Mouse (Mus musculus) CD8-positive naive resting alpha-beta T cell, adult 2 months (primary cell): ENCODE results near the gene Serping1.
"Not testable (repeated sequence)": the region's sequence is repeated elsewhere in the genome, so short reads cannot be mapped to it uniquely, and the experiment has no call there.

Experiments
- DNase-seq, 2 experiments: peaks; one replicate each; pipeline ENCODE4 v3.0.0; 2022; ENCODE audit warnings: low read depth in 2 of 2, low spot score in 2 of 2

The Serping1 gene

GRCm38 (mm10) chr2:84775241-84775640 lies at the start of gene Serping1:
Gene Serping1 (minus strand): TSS chr2:84775444.
- no peak for DNase-seq

DNA sequence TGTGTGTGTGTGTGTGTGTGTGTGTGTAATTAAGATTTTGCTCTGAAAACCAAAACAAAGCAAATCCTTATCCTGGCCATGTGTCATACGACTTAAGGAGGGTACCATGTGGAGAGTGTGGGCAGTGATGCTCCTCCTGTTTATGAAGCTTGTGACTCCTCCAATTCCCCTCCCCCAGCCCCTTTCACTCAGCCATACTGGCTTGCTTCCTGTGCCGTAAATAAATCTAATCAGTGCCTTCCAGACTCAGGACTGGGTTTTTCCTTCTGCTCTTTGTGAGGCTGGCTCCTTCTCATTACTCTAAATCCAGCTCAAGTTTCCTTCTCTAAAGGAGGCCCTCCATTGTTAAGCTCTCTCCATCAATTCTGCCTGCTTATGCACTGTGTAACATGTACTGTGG lies 48.0 kb upstream of the Serping1 start:
- DNase-seq: no peak

- no peak for DNase-seq
Observed at GRCm38 (mm10) chr2:84822552-84822951, 47.3 kb upstream of the Serping1 start, which contains the start of gene Smtnl1. Gene Smtnl1 (minus strand): TSS chr2:84822652.

DNA sequence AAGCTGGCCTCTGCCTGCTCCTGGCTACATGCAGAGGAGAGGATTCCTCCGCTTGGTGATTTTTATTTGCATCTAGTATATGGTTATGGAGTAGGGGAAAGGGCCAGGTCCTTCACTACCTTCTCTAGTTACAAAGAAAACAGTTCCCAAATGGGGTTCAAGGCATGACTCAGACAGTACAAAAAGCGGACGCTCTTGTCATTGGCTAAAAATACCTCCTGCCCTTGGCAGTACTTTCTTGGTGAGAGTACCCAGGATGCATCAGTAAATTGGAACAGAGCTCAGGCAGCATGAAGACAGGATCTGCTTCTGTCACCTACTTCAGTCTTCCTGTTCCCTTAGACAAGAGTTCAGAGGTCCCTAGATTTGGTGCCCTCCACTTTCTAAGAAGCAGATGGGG lies 44.6 kb upstream of the Serping1 start:
- no peak for DNase-seq

GRCm38 (mm10) chr2:84812676-84813075 lies 37.4 kb upstream of the Serping1 start:
- DNase-seq: no peak

DNA sequence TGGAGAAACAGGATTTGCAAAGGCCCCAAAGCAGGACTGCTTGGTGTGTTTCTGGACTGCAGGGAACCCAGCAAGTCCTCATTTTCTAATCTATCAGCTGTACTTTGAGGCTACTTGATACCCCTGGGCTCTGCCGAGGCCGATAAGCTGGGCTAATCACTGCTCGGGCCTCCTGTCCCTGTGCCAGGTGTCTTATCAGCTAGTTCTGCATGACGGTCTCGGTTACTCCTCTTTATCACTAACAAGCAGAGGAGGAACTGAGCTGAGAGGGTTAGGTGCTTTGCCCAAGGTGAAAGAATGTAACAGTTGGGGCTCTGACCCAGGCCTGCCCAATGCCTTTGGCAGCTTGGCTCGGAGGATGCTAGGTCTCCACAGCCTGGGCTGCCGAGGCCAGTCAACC lies 36.6 kb upstream of the Serping1 start:
- DNase-seq: no peak

GRCm38 (mm10) chr2:84810886-84811577 lies 35.8 kb upstream of the Serping1 start:
- DNase-seq: peak; percentile 67 to 83

- DNase-seq: no peak
Observed at GRCm38 (mm10) chr2:84810526-84810885, 35.3 kb upstream of the Serping1 start.

- no peak for DNase-seq
Observed at GRCm38 (mm10) chr2:84809330-84809729, 34.1 kb upstream of the Serping1 start.

DNA sequence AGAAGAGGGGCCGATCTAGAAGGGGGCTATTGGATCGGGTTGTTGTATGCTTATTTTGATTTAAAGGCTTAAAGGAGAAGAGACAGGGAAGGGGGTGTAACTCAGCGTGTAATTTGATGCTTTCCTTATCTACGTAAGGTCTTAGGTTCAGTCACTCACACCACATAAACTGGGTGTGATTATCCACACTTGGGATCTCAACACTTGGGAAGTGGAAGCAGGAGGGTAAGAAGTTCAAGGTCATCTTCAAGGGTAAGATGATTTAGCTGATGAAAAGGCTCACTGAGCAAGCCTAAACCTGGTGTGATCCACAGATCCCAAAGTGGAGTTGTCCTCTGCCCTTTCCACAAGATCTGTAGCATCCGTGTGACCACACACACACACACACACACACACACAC lies 31.3 kb upstream of the Serping1 start:
- DNase-seq: no peak

DNA sequence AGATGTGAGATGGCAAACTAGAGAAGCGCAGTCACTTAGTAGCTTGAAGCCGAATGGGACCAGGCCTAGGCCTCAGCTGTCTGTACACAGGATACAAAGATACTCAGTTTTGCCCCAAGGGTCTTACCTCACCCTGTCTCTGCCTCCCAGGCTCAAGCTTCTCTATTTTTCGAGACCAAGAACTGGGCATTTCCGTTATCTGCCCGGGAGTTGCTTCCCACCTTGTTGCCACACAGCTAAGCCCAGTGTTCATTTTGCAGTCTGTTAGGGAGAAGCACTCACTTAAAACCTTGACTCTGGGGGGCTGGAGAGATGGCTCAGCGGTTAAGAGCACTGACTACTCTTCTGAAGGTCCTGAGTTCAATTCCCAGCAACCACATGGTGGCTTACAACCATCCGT lies 28.7 kb upstream of the Serping1 start:
- DNase-seq: no peak

GRCm38 (mm10) chr2:84801223-84801622 lies 26.0 kb upstream of the Serping1 start:
- DNase-seq: not testable (repeated sequence)

DNA sequence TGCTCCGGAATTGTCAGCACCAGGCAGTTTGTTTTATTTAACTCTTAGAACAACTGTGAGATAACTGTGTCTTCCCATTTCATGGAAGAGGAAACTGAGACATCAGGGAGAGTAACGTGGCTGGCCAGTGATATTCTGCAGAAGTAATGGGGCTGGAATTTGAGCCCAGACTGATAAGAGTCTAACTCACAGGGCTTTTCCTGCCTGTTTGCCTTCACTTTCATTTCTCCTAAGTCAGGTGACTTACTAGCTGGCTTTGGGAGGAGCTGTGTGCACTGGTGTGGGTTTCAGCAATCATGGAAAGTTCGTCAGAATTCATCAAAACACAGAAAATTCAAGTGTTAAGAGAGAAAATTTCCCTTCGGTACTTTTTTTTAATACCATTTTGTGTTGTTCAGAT lies 25.1 kb upstream of the Serping1 start:
- no peak for DNase-seq

DNA sequence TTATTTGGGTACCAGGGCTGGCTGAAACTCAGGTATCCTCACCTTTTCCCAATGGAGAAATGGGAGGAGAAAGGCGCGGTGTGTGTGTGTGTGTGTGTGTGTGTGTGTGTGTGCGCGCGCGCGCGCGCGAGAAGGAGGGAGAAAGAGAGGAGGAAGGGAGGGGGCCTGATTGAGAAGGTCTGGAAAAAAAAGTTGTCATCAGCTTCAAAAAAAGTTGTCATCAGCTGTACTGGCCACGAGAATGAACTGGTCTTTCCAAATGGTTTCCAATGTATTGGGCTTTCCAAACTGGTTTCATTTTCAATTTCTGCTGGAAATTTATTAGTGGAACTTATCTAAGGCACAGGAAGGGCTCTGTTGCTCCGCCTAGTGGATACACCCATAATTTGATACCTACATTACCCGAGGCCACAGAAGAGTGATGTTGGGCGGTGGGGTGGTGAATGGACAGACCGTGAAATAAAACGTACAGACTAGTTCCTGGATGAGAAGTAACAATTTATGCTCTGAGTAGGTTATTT lies 23.9 kb upstream of the Serping1 start:
- DNase-seq: peak in 1 of 2 experiments; percentile 49

- DNase-seq: peak in 1 of 2 experiments; percentile 24
Observed at GRCm38 (mm10) chr2:84798493-84798921, 23.3 kb upstream of the Serping1 start, which contains the start of gene Ube2l6. Gene Ube2l6 (plus strand): TSS chr2:84798828.

DNA sequence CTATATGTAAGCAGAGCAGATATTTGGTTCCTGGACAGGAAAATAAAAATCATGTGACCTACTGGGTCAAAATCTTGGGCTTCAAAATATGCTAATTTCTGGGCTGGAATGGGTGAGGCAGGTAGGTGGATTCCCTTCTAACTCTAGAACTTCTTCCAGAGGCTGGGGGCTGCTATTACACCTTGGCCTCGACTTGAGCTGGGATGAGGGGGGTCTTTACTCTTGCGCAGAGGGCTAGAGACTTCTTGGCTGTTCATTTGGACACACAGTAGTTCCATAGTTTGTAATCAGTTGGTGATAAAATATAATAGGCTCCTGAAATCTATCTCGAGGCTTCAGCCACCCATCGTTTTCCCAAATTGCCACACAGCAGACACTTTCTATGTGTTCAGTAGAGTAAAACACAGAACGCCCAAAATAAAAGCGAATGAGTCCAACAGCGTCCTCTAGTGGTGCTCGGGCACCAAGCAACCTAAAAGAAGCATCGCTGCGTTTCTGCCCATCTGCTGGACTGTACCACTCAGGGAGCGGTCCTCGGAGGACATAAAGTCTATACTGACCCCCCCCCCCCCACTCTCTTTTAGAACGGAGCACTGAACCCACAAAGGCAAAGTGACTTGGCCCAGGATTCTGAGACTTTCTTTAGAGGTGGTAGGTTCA lies 22.7 kb upstream of the Serping1 start:
- DNase-seq: peak; percentile 40 to 55

GRCm38 (mm10) chr2:84793871-84794270 lies 18.6 kb upstream of the Serping1 start:
- DNase-seq: no peak

GRCm38 (mm10) chr2:84793154-84793553 lies 17.9 kb upstream of the Serping1 start:
- no peak for DNase-seq

DNA sequence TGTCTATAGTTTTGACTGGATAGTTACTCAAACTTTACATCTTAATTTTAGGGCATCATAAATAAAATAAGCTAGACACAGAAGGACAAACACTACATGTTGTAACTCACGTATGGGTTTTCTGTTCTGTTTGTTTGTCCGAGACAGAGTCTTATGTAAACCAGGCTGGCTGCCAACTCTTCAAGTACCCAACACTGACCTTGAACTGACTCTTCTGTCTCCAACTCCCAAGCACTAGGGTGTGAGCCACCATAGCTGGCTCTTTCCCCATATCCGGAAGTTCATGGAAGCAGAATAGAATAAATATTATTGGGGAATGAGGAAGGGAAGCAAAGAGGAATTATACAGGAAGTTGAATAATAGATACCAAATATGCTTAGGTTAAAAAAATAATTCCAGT lies 17.3 kb upstream of the Serping1 start:
- no peak for DNase-seq

GRCm38 (mm10) chr2:84790418-84790817 lies 15.2 kb upstream of the Serping1 start:
- no peak for DNase-seq

DNA sequence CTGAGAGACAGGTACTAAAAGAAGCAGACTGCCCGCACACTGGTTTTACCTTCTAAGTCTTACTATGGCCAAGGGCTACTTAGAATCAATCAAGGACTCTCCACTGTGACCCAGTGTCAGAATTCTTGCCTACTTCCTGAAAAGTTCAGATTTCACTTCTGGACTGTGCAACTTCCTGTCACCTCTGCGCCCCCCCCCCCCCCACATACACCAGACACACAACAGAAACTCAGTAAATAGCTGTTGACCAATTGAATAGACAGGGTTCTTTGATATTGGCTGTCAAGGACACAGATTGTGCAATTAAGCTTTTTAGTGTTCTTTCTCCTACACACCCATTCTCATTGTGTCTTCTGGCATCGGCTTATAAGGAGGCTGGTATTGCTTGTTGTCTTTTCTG lies 13.1 kb upstream of the Serping1 start:
- DNase-seq: no peak

DNA sequence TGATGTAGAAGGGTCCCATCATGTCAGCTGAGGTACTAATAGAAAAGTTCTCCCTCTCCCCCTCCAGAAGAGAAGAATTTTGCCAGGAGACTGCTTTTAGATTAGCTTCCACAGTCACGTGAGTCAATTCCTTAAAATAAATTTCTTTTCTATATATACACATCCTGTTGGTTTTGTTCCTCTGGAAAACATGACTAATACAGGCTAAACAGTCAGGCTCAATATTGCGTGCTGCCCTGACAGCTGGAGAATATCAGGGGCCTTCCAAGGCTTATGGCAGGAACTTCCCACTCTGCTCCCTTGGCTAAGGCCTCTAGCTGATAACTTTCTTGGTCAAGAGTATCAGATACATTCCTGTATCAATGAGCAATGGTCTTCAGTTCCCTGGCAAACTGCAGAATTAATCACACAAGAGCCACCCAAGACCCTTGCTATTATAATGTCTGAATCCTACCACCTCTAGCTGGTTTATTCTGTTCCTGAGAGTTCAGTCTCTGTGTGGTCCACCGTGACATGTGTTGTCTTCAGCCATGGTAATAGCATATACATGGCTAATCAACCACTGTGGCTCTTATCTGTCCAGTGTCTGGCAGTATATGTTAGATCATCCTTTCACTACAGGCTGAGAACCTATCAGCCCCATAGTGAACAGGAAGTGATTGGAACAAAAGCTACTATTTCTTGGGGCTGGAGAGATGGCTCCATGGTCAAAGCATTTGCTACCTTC lies 8.8 kb upstream of the Serping1 start:
- DNase-seq: no peak
